Mouse (Mus musculus): ENCODE measurements around the gene Gm973.

GRCm38 (mm10) chr1:59502355-59502754 lies 13.7 kb upstream of the Gm973 start:
- no peak for TF ChIP-seq CTCF (IDR thresholded peaks at IDR 0.05; ENCODE audit: control insufficient read depth, insufficient read depth, insufficient replicate concordance, low read depth, low read length)
- TF ChIP-seq POLR2A (IDR thresholded peaks at IDR 0.05; ENCODE audit: control insufficient read depth, low read depth, low read length), result no peak
